Mouse (Mus musculus): ENCODE measurements around the gene B3gnt2.
"Not testable (repeated sequence)": the region's sequence is repeated elsewhere in the genome, so short reads cannot be mapped to it uniquely, and the experiment has no call there.

B3gnt2 gene

DNA sequence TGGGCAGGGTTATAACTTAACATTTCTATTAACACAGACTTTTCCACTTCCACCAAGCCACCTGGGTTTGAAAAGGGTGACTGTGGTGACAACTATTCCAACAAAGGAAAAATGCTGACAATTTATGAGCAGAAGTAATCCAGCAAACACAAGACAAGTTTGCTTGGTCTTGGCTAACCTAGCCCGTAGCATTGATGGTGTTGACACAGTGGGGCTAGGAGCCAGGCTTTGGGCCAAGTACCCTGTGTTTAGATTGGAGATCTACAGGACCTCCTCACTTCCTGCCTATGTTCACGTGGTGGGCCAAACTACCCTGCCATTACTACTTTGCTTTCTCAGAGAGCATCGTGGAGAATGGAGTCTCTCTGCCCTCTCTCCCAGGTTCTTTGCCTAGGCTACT is 119.3 kb downstream of the B3gnt2 start:
- intact Hi-C loops (cut with DNase I) = no loop called here

- intact Hi-C loops (cut with DNase I) = no loop called here
Observed at GRCm38 (mm10) chr11:22739497-22740288, 121.1 kb downstream of the B3gnt2 start.

- intact Hi-C loops (cut with DNase I) = no loop called here
Observed at GRCm38 (mm10) chr11:22736521-22737225, 124.1 kb downstream of the B3gnt2 start.

DNA sequence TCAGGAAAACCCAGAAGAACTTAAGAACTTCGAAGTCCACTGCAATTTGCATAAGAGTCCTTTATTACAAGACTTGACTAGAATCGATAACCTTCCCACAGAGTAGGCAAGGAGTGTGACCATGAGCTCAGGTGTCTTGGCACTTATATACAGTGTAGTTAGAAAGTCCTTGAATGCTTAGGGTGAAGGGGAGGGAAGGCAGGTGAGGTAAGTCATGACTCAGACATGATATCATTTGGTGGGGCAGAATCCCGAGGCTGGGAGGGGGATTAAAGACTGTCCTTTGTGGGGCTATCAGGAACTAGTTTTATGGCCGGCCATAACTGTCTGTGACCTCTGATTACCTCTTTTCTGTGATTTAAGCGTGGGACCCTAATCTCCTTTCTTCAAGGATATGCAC is 125.6 kb downstream of the B3gnt2 start:
- intact Hi-C loops (cut with DNase I) = not testable (repeated sequence)

DNA sequence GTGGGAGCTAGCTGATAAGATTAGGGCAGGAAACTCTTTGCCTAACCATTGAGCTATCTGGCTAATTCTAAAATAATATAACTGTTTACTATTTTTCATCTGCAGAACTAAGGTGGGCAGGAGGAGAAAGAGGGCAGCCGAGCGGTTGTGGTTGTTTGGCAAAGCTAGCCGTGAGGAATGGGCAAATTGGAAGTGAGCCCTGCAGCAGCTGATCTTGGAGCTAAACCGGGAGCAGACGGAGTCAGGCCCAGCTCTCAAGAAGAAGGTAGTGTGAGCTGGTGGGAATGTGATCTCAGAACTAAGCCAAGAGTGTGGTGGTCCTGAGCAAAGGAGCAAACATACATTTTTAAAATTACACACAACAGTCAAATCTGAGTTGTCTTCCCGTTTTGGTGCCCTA is 126.8 kb downstream of the B3gnt2 start:
- intact Hi-C loops (cut with DNase I) = no loop called here

DNA sequence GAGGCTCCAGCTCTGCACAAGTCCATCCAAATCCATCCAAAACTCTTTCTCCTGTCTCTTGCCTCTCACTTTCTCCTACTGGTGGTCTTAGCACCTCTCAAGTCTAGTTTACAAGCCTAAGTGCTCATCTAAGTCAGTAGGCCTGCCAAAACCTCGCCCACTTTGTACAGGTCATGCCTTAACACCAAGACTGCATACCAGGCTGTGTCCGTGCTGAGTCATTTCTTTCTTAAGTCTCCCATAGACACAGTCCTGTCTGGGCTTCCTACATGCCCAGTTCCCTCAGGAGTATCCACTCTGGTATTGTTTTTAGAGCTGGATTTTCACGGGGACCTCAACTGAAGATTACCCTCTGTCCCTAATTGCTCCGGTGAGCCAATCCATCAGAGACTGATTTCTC is 127.9 kb downstream of the B3gnt2 start:
- intact Hi-C loops (cut with DNase I) = no loop called here

DNA sequence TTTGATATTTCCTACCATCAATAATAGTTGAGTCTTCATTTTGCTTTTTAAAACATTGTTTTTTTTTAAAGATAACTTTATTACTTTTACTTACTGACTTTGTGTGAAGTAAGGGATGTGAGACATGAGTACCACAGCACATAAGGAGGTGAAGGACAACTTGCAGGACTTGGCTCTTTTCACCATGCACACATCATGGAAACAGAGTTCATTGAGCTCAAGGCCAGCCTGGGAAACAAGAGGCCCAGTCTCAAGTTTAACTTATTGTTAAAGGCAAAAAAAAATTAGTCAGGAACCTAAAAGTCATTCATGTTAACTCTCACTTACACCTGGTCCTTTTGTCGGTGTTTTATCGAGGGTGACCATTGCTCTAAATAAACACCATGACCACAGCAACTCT is 137.7 kb downstream of the B3gnt2 start:
- intact Hi-C loops (cut with DNase I) = no loop called here

DNA sequence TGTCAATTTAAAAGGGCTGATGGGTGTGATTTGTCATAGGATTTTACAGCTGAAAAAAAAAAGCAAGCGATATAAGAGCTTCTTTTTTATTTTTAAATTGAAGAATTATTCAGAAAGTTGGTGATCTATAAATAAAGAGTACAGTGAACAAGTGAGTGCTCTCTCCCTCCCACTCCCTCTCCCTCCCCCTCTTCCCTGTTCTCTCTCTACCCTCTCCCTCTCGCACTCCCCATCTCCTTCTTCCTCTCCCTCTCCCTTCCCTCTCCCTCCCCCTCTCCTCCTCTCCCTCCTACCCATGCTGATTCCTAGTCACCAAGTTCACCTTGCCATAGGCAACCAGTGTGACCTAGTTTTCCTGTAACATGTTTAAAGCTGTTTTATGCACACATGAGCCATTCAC is 140.7 kb downstream of the B3gnt2 start:
- intact Hi-C loops (cut with DNase I) = no loop called here

DNA sequence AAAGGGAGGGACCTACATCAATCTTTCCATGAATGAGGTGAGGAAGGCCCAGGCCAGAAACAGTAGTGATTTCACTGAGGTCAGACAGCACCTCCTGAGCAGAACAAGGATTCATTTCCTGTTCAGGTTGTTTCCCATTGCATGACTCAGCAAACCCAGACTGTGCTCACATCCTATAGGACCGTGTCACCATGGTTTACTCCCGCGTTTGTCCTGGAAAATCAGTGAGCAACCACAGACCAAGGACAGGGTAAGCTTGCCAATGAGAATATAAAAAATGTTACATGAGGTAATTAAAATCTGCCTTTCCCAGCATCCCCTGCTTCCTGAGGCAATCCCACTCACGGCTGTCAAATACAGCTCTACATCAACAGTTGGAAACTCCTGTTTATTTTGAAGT is 141.2 kb downstream of the B3gnt2 start:
- intact Hi-C loops (cut with DNase I) = loop anchor here (10.0 kb wide), 1 partner anchor 135 kb away; no protein-coding TSS in a partner anchor

DNA sequence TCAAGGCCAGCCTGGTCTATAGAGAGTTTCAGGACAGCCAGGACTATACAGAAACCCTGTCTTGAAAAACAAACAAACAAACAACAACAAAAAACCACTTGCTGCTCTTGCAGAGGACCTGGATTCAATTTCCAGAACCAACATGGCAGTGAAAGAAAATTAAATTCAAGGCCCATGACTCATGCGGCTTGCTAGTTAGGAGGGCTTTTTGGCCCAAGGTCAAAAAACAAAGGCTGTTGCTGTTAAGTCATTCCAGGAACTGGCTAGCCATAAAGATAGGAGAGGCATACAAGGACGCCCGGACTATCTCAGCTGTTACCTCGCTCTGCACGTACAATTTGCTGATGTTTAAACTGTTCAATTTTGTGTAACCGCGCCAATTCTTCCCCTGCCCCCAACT is 142.7 kb downstream of the B3gnt2 start:
- intact Hi-C loops (cut with DNase I) = loop anchor here (10.0 kb wide), 1 partner anchor 137 kb away; no protein-coding TSS in a partner anchor

GRCm38 (mm10) chr11:22711327-22711726 is 149.4 kb downstream of the B3gnt2 start:
- intact Hi-C loops (cut with DNase I) = loop anchor here (10.0 kb wide), 1 partner anchor 143 kb away; no protein-coding TSS in a partner anchor

GRCm38 (mm10) chr11:22710596-22710995 is 150.2 kb downstream of the B3gnt2 start:
- intact Hi-C loops (cut with DNase I) = loop anchor here (10.0 kb wide), 1 partner anchor 144 kb away; no protein-coding TSS in a partner anchor
